Mouse (Mus musculus): Measurements from ENCODE around the gene Olfr819.
"Not testable (repeated sequence)": the region's sequence is repeated elsewhere in the genome, so short reads cannot be mapped to it uniquely, and the experiment has no call there.

DNA sequence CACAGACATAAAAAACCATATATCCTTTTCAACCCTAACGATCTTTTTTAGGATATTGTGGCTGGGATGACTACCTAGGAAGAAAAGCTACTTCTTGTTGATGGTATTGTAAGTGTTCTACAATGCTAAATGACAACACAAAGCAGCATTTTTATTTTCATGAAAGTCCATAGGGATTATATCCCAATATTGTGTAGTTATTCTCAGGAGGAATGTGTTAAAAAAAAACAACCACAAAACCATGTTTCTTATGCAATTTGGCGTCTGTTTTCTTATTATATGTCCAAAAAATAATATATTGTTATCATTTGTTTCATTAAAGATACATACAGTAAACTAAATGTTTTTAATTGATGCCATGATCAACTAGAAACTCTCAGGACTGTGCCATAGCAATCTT lies 9.0 kb upstream of the Olfr819 start, which contains the start of gene Olfr247:
- not testable (repeated sequence) for TF ChIP-seq CTCF (IDR thresholded peaks at IDR 0.05; ENCODE audit: borderline replicate concordance, extremely low read depth, insufficient read depth, insufficient read length); POLR2A (IDR thresholded peaks at IDR 0.05; ENCODE audit: borderline replicate concordance, extremely low read depth, insufficient read depth, insufficient read length, poor library complexity, severe bottlenecking)
